Mouse (Mus musculus) lung, embryonic 15.5 days (tissue): ENCODE measurements around the gene Trp53tg5. TPM values are rescaled to one million over a fixed set of nuclear protein-coding genes. Genes with fewer than 3 reads are reported as not detected.

Source experiments
- ATAC-seq: fragments of 200-750 bp; cut with Nextera tagmentation; 2 replicates; pipeline ENCODE4 v1.8.0; 2017; ENCODE audit warnings: moderate number of reproducible peaks, borderline replicate concordance; ENCODE audit not compliant: low FRiP score, low TSS enrichment; ENCODE audit errors: extremely low read depth
- H3K27ac ChIP-seq: fragments of 300-500 bp; sonication (generic); 2 replicates; pipeline ENCODE4 v1.5.1; 2015; ENCODE audit warnings: moderate library complexity, mild to moderate bottlenecking, inconsistent platforms
- H3K27me3 ChIP-seq: fragments of 300-500 bp; sonication (generic); 2 replicates; pipeline ENCODE4 v1.6.1; 2015; ENCODE audit warnings: inconsistent platforms
- H3K36me3 ChIP-seq: fragments of 300-500 bp; sonication (generic); 2 replicates; pipeline ENCODE4 v1.6.1; 2015; ENCODE audit warnings: inconsistent platforms
- H3K4me1 ChIP-seq: fragments of 300-500 bp; sonication (generic); 2 replicates; pipeline ENCODE4 v1.6.1; 2015; ENCODE audit warnings: inconsistent platforms
- H3K4me2 ChIP-seq: fragments of 300-500 bp; sonication (generic); 2 replicates; pipeline ENCODE4 v1.6.1; 2015; ENCODE audit warnings: inconsistent platforms, mild to moderate bottlenecking, moderate library complexity
- H3K4me3 ChIP-seq: fragments of 300-500 bp; sonication (generic); 2 replicates; pipeline ENCODE4 v1.5.1; 2015; ENCODE audit warnings: mild to moderate bottlenecking, inconsistent platforms
- H3K9ac ChIP-seq: fragments of 300-500 bp; sonication (generic); 2 replicates; pipeline ENCODE4 v1.6.1; 2015; ENCODE audit warnings: inconsistent platforms
- H3K9me3 ChIP-seq: fragments of 300-500 bp; sonication (generic); 2 replicates; pipeline ENCODE4 v1.6.1; 2016; ENCODE audit warnings: inconsistent platforms
- WGBS: fragments of 180-500 bp; shearing (Covaris S2); methylation state at CpG from one replicate; pipeline ENCODE4 v1.1.7; 2015; 5-methylcytosine and 5-hydroxymethylcytosine counted together
- polyA plus RNA-seq: library from polyadenylated mRNA; unstranded; fragments of >200 nt; fragmentation: Nextera tagmentation; extraction: Ambion mirVana; gene quantifications from 2 replicates; pipeline ENCODE4 v1.2.1, GENCODE M21; 2015

The Trp53tg5 gene
- polyA plus RNA-seq, 1 experiment from 2014 or later = not detected

GRCm38 (mm10) chr2:164445399-164446085, 28.0 kb downstream of the Trp53tg5 start:
- Histone ChIP-seq H3K4me2 (no peak overlapping the region), H3K27ac (no peak overlapping the region), H3K9ac (no peak overlapping the region), H3K4me3 (no peak overlapping the region), H3K4me1 (peaks cover 41% of the 10 kb centered on the region), H3K36me3 (no peaks in the 10 kb centered on the region), H3K9me3 (no peaks in the 10 kb centered on the region), H3K27me3 (no peaks in the 10 kb centered on the region)
- ATAC-seq = no peak
- WGBS = 69% methylated on average over 3 of the region's 3 CpGs

DNA sequence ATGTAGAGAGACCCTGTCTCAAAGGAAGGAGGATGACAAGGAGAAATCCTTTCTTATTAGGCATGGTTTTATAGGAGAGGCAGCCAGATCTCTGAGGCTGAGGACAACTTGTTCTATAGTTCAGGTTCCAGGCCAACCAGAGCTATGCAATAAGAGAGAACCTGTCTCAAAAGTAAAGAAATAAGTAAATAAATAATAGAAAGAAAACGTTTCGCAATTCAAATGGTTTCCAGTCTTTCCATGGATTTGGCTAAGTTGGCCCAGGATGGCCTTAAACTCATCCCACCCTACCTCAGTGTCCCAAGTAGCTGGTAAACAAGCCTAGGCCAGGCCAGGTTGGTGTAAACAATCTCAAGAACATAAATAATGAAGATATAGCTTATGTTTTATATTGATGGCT, 28.8 kb downstream of the Trp53tg5 start:
- no peaks in the 10 kb centered on the region for H3K9me3 ChIP-seq
- H3K4me3 ChIP-seq = no peak overlapping the region
- WGBS = 59% methylated on average over 2 of the region's 2 CpGs
- no peak overlapping the region for H3K27ac ChIP-seq
- no peak for ATAC-seq
- H3K9ac ChIP-seq = no peak overlapping the region
- peaks cover 46% of the 10 kb centered on the region for H3K4me1 ChIP-seq
- no peaks in the 10 kb centered on the region for H3K27me3 ChIP-seq
- no peaks in the 10 kb centered on the region for H3K36me3 ChIP-seq
- no peak overlapping the region for H3K4me2 ChIP-seq

GRCm38 (mm10) chr2:164443460-164444000, 30.0 kb downstream of the Trp53tg5 start, which contains the start of gene Sdc4:
Gene Sdc4, minus strand, starts transcription at chr2:164443887.
- Histone ChIP-seq H3K27ac (peak within 1 kb of the TSS; percentile 89), H3K36me3 (no peaks in the 10 kb centered on the region), H3K9ac (peak within 1 kb of the TSS; percentile 83), H3K27me3 (no peaks in the 10 kb centered on the region), H3K4me2 (peak within 1 kb of the TSS; percentile 84), H3K4me3 (peak within 1 kb of the TSS; percentile 74), H3K4me1 (peaks cover 46% of the 10 kb centered on the region), H3K9me3 (no peaks in the 10 kb centered on the region)
- no peak for ATAC-seq
- 9% methylated on average over 18 of the region's 18 CpGs for WGBS

GRCm38 (mm10) chr2:164443051-164443437, 30.5 kb downstream of the Trp53tg5 start:
- ATAC-seq = peak; percentile 94
- 0% methylated on average over 26 of the region's 26 CpGs for WGBS
- no peaks in the 10 kb centered on the region for H3K36me3 ChIP-seq
- H3K27ac ChIP-seq = peak overlapping the region; percentile 89
- no peaks in the 10 kb centered on the region for H3K27me3 ChIP-seq
- no peaks in the 10 kb centered on the region for H3K9me3 ChIP-seq
- peak overlapping the region; percentile 84 for H3K4me2 ChIP-seq
- peaks cover 50% of the 10 kb centered on the region for H3K4me1 ChIP-seq
- peak overlapping the region; percentile 83 for H3K9ac ChIP-seq
- H3K4me3 ChIP-seq = peak overlapping the region; percentile 74

- no peaks in the 10 kb centered on the region for H3K36me3 ChIP-seq
- H3K4me2 ChIP-seq = peak overlapping the region; percentile 84
- H3K9ac ChIP-seq = peak overlapping the region; percentile 83
- H3K27ac ChIP-seq = peak overlapping the region; percentile 89
- H3K4me1 ChIP-seq = peaks cover 54% of the 10 kb centered on the region
- H3K9me3 ChIP-seq = no peaks in the 10 kb centered on the region
- WGBS = 3% methylated on average over 29 of the region's 29 CpGs
- no peaks in the 10 kb centered on the region for H3K27me3 ChIP-seq
- ATAC-seq = peak; percentile 65
- peak overlapping the region; percentile 74 for H3K4me3 ChIP-seq
Measured at GRCm38 (mm10) chr2:164442315-164443050, 31.0 kb downstream of the Trp53tg5 start.

DNA sequence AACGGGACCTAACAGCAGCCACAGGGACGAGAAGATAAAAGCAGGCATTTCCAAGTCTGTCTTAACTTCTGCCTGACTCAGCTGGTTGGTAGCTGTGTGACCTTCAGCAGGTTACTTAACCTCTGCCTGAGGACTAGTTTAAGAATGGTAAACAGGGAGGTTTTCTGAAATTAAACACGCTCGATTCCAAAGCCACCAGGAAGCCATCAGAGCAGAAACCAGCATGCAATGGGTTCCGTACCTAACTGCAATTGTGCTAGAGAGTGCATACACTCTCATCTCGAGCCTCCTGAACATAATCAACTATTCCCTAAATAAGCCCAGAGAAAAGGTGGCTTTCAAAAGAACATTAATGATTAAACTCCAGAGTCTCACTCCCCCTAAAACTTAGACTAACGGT, 31.8 kb downstream of the Trp53tg5 start:
- Histone ChIP-seq H3K4me1 (peaks cover 62% of the 10 kb centered on the region), H3K9me3 (no peaks in the 10 kb centered on the region), H3K4me3 (peak overlapping the region; percentile 74), H3K27me3 (no peaks in the 10 kb centered on the region), H3K36me3 (no peaks in the 10 kb centered on the region), H3K27ac (0 out of 2 replicates have a peak overlapping the region, but pooled peaks have one; percentile 69), H3K4me2 (peak overlapping the region; percentile 84), H3K9ac (peak overlapping the region; percentile 83)
- no peak for ATAC-seq
- 25% methylated on average over 7 of the region's 7 CpGs for WGBS

- Histone ChIP-seq H3K9ac (peak overlapping the region; percentile 83), H3K27me3 (no peaks in the 10 kb centered on the region), H3K36me3 (no peaks in the 10 kb centered on the region), H3K9me3 (no peaks in the 10 kb centered on the region), H3K4me3 (peak overlapping the region; percentile 74), H3K4me2 (peak overlapping the region; percentile 84), H3K4me1 (peaks cover 68% of the 10 kb centered on the region), H3K27ac (peak overlapping the region; percentile 69)
- 38% methylated on average over 8 of the region's 8 CpGs for WGBS
- no peak for ATAC-seq
Measured at GRCm38 (mm10) chr2:164441155-164441554, 32.4 kb downstream of the Trp53tg5 start.

DNA sequence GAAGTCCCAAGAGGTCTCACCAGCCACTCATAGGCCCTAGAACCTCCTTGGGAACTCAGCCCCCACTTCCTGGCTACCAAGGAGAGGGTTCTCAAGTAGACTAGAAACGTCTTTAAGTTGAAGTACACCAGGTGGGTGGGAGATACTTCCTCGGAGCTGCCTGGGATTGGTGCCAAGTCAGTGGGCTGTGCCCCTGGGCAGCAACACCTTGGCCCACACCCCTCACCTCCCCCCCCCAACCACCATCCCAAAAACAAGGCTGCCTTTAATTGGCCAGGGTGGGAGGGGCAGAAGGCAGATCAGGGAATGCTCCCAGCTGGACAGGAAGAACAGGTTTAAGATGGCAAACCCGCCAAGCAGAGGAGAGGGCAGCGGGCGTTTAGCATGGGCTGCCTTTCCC, 33.2 kb downstream of the Trp53tg5 start:
- H3K27ac ChIP-seq = peak overlapping the region; percentile 69; the same call in 1 of the 2 replicates
- H3K4me3 ChIP-seq = peak overlapping the region; percentile 74

GRCm38 (mm10) chr2:164439001-164439421, 34.5 kb downstream of the Trp53tg5 start:
- no peak for ATAC-seq
- H3K9me3 ChIP-seq = no peaks in the 10 kb centered on the region
- 37% methylated on average over 3 of the region's 3 CpGs for WGBS
- no peak overlapping the region for H3K4me3 ChIP-seq
- peak overlapping the region; percentile 84 for H3K4me2 ChIP-seq
- H3K9ac ChIP-seq = no peak overlapping the region
- H3K36me3 ChIP-seq = no peaks in the 10 kb centered on the region
- peaks cover 89% of the 10 kb centered on the region for H3K4me1 ChIP-seq
- no peaks in the 10 kb centered on the region for H3K27me3 ChIP-seq
- no peak overlapping the region; the same call in 1 of the 2 replicates for H3K27ac ChIP-seq

More for the DNA sequence above, 33.2 kb downstream of the Trp53tg5 start:
- no peaks in the 10 kb centered on the region for H3K27me3 ChIP-seq
- peaks cover 76% of the 10 kb centered on the region for H3K4me1 ChIP-seq
- no peaks in the 10 kb centered on the region for H3K9me3 ChIP-seq
- H3K36me3 ChIP-seq = no peaks in the 10 kb centered on the region
- H3K4me2 ChIP-seq = peak overlapping the region; percentile 84
- 49% methylated on average over 5 of the region's 5 CpGs for WGBS
- peak; percentile 19 for ATAC-seq
- H3K9ac ChIP-seq = no peak overlapping the region

- no peaks in the 10 kb centered on the region for H3K36me3 ChIP-seq
- no peaks in the 10 kb centered on the region for H3K9me3 ChIP-seq
- 0 out of 2 replicates have a peak overlapping the region, but pooled peaks have one; percentile 22 for H3K27ac ChIP-seq
- 0 out of 2 replicates have a peak overlapping the region, but pooled peaks have one; percentile 1 for H3K4me3 ChIP-seq
- H3K9ac ChIP-seq = no peak overlapping the region
- H3K4me1 ChIP-seq = peaks cover 89% of the 10 kb centered on the region
- WGBS = 35% methylated on average over 8 of the region's 8 CpGs
- H3K27me3 ChIP-seq = no peaks in the 10 kb centered on the region
- no peak for ATAC-seq
- peak overlapping the region; percentile 26; the same call in 1 of the 2 replicates for H3K4me2 ChIP-seq
Measured at GRCm38 (mm10) chr2:164438257-164438656, 35.3 kb downstream of the Trp53tg5 start.

DNA sequence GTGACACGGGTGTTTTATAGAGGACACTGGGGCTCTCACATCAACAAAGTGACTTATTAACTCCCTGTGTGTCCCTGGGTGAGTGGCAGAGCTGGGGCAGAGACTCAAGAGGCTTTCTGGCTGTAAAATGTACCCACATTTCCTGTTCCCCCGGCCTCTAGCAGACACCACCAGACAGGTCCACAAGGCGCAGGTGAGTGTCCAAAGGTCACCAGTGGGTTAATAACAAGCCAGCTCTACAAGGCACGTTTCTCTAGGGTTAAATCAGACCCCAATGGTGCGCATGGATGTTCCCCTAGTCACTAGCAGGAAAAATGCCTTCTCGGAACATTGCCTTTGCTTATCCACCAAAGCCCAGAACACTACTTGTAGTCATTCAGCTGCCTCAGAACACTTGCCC, 35.8 kb downstream of the Trp53tg5 start:
- WGBS = 39% methylated on average over 6 of the region's 6 CpGs
- H3K27ac ChIP-seq = peak overlapping the region; percentile 22; the same call in 1 of the 2 replicates

More for the DNA sequence above, 35.8 kb downstream of the Trp53tg5 start:
- H3K4me1 ChIP-seq = peaks cover 92% of the 10 kb centered on the region
- no peaks in the 10 kb centered on the region for H3K27me3 ChIP-seq
- no peaks in the 10 kb centered on the region for H3K36me3 ChIP-seq
- H3K4me2 ChIP-seq = peak overlapping the region; percentile 26; the same call in 1 of the 2 replicates
- H3K4me3 ChIP-seq = no peak overlapping the region
- no peak overlapping the region for H3K9ac ChIP-seq
- H3K9me3 ChIP-seq = no peaks in the 10 kb centered on the region
- no peak for ATAC-seq
